Mouse (Mus musculus) kidney, adult 11 months (tissue): Measurements from ENCODE around the gene Dhx32.

Source experiments
- DNase-seq: peaks from one replicate; pipeline ENCODE4 v3.0.0; 2022

The Dhx32 gene

GRCm38 (mm10) chr7:133782717-133783435 is at the start of gene Dhx32:
Gene Dhx32 (minus strand): TSS chr7:133782726.
- DNase-seq, result peak; percentile 57

GRCm38 (mm10) chr7:133829579-133829978 is 47.1 kb upstream of the Dhx32 start:
- DNase-seq, result no peak

- no peak for DNase-seq
These were observed 46.0 kb upstream of the Dhx32 start for GRCm38 (mm10) chr7:133828514-133828913.

GRCm38 (mm10) chr7:133824579-133824978 is 42.1 kb upstream of the Dhx32 start:
- no peak for DNase-seq

GRCm38 (mm10) chr7:133823751-133824150 is 41.2 kb upstream of the Dhx32 start:
- DNase-seq, result no peak

GRCm38 (mm10) chr7:133813331-133813730 is 30.8 kb upstream of the Dhx32 start:
- DNase-seq, result no peak

GRCm38 (mm10) chr7:133812927-133813326 is 30.4 kb upstream of the Dhx32 start:
- DNase-seq, result no peak

GRCm38 (mm10) chr7:133805614-133806175 is 23.2 kb upstream of the Dhx32 start:
- DNase-seq, result peak; percentile 46

GRCm38 (mm10) chr7:133801823-133802222 is 19.3 kb upstream of the Dhx32 start:
- no peak for DNase-seq

- no peak for DNase-seq
These were observed 17.4 kb upstream of the Dhx32 start for GRCm38 (mm10) chr7:133799928-133800327.

GRCm38 (mm10) chr7:133794720-133795119 is 12.2 kb upstream of the Dhx32 start:
- DNase-seq, result no peak

GRCm38 (mm10) chr7:133793248-133794131 is 11.0 kb upstream of the Dhx32 start:
- DNase-seq, result peak; percentile 88

GRCm38 (mm10) chr7:133792771-133793170 is 10.2 kb upstream of the Dhx32 start:
- DNase-seq, result no peak

GRCm38 (mm10) chr7:133790608-133791229 is 8.2 kb upstream of the Dhx32 start:
- no peak for DNase-seq

GRCm38 (mm10) chr7:133790171-133790570 is 7.6 kb upstream of the Dhx32 start:
- no peak for DNase-seq

- DNase-seq, result no peak
These were observed 5.6 kb upstream of the Dhx32 start for GRCm38 (mm10) chr7:133788147-133788546.

GRCm38 (mm10) chr7:133787571-133787970 is 5.0 kb upstream of the Dhx32 start:
- no peak for DNase-seq

GRCm38 (mm10) chr7:133781991-133782390 is 535 bp downstream of the Dhx32 start:
- no peak for DNase-seq

GRCm38 (mm10) chr7:133781583-133781982 is 943 bp downstream of the Dhx32 start:
- DNase-seq, result no peak

GRCm38 (mm10) chr7:133776626-133776996 is 5.9 kb downstream of the Dhx32 start, which contains the start of gene Fank1:
Gene Fank1 (plus strand): TSS chr7:133776861.
- DNase-seq, result peak; percentile 74

- DNase-seq, result peak; percentile 51
These were observed 6.5 kb downstream of the Dhx32 start for GRCm38 (mm10) chr7:133775796-133776625.

GRCm38 (mm10) chr7:133775179-133775578 is 7.3 kb downstream of the Dhx32 start:
- no peak for DNase-seq
